Mouse (Mus musculus): ENCODE data around the gene Art4. TPM values are rescaled to one million over a fixed set of nuclear protein-coding genes. Genes with fewer than 3 reads are reported as not detected.

Art4 gene
- polyA plus RNA-seq, 1 experiment from 2014 or later, result 14.4 TPM

DNA sequence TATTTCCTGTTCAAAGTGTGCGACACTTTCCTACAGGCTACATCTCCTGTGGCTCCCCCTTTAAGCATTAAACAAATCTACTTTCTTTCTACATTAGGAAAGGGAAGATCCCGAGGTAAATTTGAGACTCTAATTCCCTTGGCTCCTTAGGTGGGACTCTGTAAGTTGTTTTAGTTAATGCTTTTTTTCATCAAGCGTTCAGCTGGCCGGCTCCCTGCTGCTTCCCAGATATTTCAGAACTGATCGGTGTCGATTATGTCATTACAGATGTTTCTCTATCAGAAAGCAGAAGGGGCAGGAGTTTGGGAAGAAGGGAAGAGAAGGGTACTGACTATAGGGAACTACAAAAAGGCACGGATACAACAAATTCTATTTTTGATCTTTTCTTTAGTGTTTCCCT is 30.4 kb downstream of the Art4 start:
- Histone ChIP-seq H3K4me3 (peak overlapping the region; percentile 73), H3K36me3 (peaks cover 31% of the 10 kb centered on the region), H3K27ac (no peak overlapping the region; the same call in 1 of the 2 replicates), H3K4me2 (peak overlapping the region; percentile 63), H3K9ac (peak overlapping the region; percentile 97), H3K27me3 (no peaks in the 10 kb centered on the region), H3K4me1 (replicated peaks) (peaks cover 6% of the 10 kb centered on the region), H3K9me3 (replicated peaks) (no peaks in the 10 kb centered on the region)
- WGBS, result 11% methylated on average over 7 of the region's 7 CpGs
- no peak for ATAC-seq (replicated peaks; ENCODE audit: insufficient number of reproducible peaks, insufficient read depth, low FRiP score, low read depth)

DNA sequence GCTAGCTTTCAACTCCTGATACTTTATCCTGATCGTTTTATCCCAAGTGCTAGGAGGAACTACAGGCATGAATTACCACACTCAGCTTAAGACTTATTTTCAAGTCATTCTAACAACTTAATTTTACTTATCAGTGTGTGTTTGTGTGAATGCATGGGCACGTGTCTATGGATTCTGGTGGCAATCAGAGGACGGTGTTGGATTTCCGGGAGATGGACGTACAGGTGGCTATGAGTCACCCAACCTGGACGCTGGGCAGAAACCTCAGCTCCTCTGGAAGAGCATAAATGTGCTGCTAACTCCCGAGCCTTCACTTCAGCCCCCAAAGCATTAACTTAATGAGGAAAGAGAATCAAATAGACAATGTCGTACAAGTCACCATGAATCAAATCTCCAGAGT is 32.5 kb downstream of the Art4 start:
- WGBS, result 89% methylated on average over 8 of the region's 8 CpGs
- Histone ChIP-seq H3K36me3 (peaks cover 52% of the 10 kb centered on the region), H3K27me3 (no peaks in the 10 kb centered on the region), H3K4me1 (replicated peaks) (peaks cover 18% of the 10 kb centered on the region), H3K4me2 (no peak overlapping the region), H3K4me3 (no peak overlapping the region), H3K9me3 (replicated peaks) (no peaks in the 10 kb centered on the region), H3K9ac (no peak overlapping the region), H3K27ac (no peak overlapping the region)
- ATAC-seq (replicated peaks; ENCODE audit: insufficient number of reproducible peaks, insufficient read depth, low FRiP score, low read depth), result no peak

DNA sequence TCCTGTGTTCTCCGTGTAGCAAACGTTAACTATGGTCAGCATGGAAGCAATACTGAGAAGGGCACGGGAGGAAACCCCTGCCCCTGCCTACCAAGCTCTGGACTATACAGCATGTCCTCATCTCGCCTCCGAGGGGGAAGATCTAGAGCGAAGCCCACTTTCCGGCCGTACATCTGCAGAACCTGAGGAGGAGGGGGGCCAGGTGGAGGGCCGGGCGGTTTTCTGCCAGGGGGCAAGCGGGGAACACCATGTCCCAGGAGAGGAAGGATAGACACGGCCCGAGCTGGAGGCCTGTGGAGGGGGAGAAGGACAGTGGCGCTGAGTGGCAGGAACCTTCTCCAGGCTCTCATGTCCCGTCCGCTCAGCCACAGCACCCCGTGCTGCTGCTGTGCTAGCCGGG is 36.4 kb downstream of the Art4 start:
- no peaks in the 10 kb centered on the region for H3K9me3 ChIP-seq (replicated peaks)
- no peak overlapping the region for H3K9ac ChIP-seq
- no peak overlapping the region for H3K4me2 ChIP-seq

DNA sequence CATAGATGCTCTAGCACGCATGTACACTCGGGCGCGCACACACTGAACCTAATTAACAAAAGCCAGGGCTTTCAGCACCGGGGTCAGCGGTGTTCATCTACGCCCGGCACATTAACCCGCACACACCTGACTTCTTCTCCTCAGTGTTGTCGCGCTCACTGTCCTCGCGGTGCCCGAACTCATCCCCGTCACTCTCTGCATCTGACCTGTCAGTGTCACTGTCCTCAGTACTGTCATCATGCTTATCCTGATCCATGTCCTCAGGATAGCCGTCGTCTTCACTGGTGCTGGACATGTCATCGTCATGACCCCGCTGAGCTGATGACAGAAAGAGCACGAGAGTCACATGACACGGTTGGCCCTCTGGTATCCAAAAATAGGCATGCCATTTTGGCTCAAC is 37.2 kb downstream of the Art4 start:
- Histone ChIP-seq H3K27ac (no peak overlapping the region), H3K27me3 (no peaks in the 10 kb centered on the region), H3K4me3 (no peak overlapping the region), H3K4me1 (replicated peaks) (peaks cover 12% of the 10 kb centered on the region; the same call in 1 of the 2 replicates), H3K36me3 (peaks cover 92% of the 10 kb centered on the region), H3K4me2 (no peak overlapping the region), H3K9me3 (replicated peaks) (no peaks in the 10 kb centered on the region), H3K9ac (no peak overlapping the region)
- ATAC-seq (replicated peaks; ENCODE audit: insufficient number of reproducible peaks, insufficient read depth, low FRiP score, low read depth), result no peak
- 78% methylated on average over 21 of the region's 21 CpGs for WGBS

More for the DNA sequence above, 36.4 kb downstream of the Art4 start:
- Histone ChIP-seq H3K27me3 (no peaks in the 10 kb centered on the region), H3K36me3 (peaks cover 89% of the 10 kb centered on the region), H3K27ac (0 out of 2 replicates have a peak overlapping the region, but pooled peaks have one; percentile 9), H3K4me1 (replicated peaks) (peaks cover 12% of the 10 kb centered on the region; the same call in 1 of the 2 replicates), H3K4me3 (no peak overlapping the region)
- WGBS, result 87% methylated on average over 18 of the region's 18 CpGs
- no peak for ATAC-seq (replicated peaks; ENCODE audit: insufficient number of reproducible peaks, insufficient read depth, low FRiP score, low read depth)

DNA sequence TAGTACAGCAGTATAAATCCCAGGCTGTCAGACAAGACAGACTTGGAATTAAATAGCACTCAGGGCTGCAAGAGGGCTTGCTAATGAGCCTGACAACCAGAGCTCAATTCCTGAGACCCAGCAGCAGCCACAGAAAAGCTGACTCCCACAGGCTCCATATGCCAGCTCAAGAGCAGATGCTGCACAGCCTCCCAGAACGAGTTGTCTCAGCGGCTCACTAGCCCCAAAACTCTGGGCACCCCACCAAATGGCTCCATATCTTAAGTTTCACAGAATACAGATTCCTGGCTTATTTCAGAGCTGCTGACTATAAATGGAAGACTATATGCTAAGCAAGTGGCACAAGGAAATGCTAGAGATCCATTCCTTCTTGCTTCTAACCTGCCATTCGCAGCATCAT is 40.0 kb downstream of the Art4 start:
- Histone ChIP-seq H3K4me2 (no peak overlapping the region), H3K4me1 (replicated peaks) (peaks cover 12% of the 10 kb centered on the region; the same call in 1 of the 2 replicates), H3K27me3 (no peaks in the 10 kb centered on the region), H3K9me3 (replicated peaks) (no peaks in the 10 kb centered on the region), H3K9ac (no peak overlapping the region), H3K4me3 (no peak overlapping the region), H3K27ac (no peak overlapping the region), H3K36me3 (peaks cover 95% of the 10 kb centered on the region)
- 96% methylated on average over 3 of the region's 3 CpGs for WGBS
- ATAC-seq (replicated peaks; ENCODE audit: insufficient number of reproducible peaks, insufficient read depth, low FRiP score, low read depth), result no peak

DNA sequence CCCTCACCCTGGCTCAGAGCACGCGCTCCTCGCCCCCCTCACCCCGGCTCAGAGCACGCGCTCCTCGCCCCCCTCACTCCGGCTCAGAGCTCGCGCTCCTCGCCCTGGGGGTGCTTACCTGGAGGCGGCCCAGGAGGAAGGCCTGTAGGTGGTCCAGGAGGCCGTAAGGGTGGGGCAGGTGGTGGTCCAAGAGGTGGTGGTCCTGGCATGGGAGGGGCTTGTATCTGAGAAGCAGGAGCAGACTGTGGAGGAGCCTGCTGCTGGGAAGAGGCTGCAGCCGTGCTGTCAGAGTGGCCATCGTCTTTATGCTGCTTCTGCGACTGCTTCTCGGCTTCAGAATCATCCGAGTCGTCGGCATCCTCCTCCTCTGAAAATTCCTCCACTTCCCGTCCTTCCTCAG is 40.7 kb downstream of the Art4 start:
- Histone ChIP-seq H3K4me1 (replicated peaks) (peaks cover 12% of the 10 kb centered on the region; the same call in 1 of the 2 replicates), H3K27me3 (no peaks in the 10 kb centered on the region), H3K9me3 (replicated peaks) (no peaks in the 10 kb centered on the region), H3K9ac (no peak overlapping the region), H3K27ac (no peak overlapping the region), H3K4me3 (no peak overlapping the region), H3K36me3 (peaks cover 94% of the 10 kb centered on the region), H3K4me2 (no peak overlapping the region)
- WGBS, result 89% methylated on average over 21 of the region's 21 CpGs
- ATAC-seq (replicated peaks; ENCODE audit: insufficient number of reproducible peaks, insufficient read depth, low FRiP score, low read depth), result no peak

DNA sequence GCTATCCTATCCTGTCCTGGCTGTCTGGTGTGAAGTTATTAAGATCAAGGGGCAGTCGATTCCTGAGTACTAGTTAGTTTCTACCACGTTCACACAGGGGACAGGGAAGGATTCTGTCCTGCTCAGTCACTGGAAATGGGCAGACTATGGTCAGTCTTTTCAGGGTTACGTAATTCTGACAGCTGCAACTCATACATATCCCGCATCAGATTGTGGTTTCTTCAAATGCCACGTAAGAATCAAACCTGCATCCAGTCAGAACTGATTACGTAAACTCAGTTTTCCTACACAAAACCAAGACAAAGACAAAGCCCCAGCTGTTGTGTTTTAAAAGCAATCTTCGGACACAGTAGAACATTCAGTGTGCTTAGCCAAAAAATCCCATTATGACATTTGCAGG is 42.2 kb downstream of the Art4 start:
- Histone ChIP-seq H3K4me3 (no peak overlapping the region), H3K9me3 (replicated peaks) (no peaks in the 10 kb centered on the region), H3K27me3 (no peaks in the 10 kb centered on the region), H3K4me2 (no peak overlapping the region), H3K9ac (no peak overlapping the region), H3K36me3 (peaks cover 79% of the 10 kb centered on the region), H3K4me1 (replicated peaks) (peaks cover 4% of the 10 kb centered on the region; the same call in 1 of the 2 replicates), H3K27ac (no peak overlapping the region)
- 96% methylated on average over 7 of the region's 7 CpGs for WGBS
- no peak for ATAC-seq (replicated peaks; ENCODE audit: insufficient number of reproducible peaks, insufficient read depth, low FRiP score, low read depth)

DNA sequence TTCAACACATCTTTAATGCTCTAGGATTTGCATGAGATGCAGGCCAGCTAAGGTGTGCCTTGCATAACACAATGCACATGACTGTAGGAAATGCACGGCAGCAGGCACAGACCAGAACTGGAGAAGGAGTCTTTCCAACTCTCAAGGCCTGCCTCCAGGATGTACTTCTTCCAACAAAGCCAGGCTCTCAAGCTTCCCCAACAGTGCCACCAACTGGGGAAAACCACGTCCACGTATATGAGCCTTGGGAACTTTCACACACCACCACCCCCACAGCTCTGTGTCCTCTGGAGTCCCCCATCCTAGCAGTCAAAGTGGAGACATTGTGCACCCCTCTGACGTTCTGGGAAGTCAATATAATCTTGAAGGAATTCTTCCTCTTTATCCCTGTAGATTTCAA is 44.4 kb downstream of the Art4 start:
- Histone ChIP-seq H3K4me3 (no peak overlapping the region), H3K36me3 (peaks cover 57% of the 10 kb centered on the region), H3K9me3 (replicated peaks) (no peaks in the 10 kb centered on the region), H3K27me3 (no peaks in the 10 kb centered on the region), H3K27ac (no peak overlapping the region), H3K4me1 (replicated peaks) (peaks cover 12% of the 10 kb centered on the region), H3K4me2 (no peak overlapping the region), H3K9ac (no peak overlapping the region)
- 39% methylated on average over 4 of the region's 4 CpGs for WGBS
- ATAC-seq (replicated peaks; ENCODE audit: insufficient number of reproducible peaks, insufficient read depth, low FRiP score, low read depth), result no peak

DNA sequence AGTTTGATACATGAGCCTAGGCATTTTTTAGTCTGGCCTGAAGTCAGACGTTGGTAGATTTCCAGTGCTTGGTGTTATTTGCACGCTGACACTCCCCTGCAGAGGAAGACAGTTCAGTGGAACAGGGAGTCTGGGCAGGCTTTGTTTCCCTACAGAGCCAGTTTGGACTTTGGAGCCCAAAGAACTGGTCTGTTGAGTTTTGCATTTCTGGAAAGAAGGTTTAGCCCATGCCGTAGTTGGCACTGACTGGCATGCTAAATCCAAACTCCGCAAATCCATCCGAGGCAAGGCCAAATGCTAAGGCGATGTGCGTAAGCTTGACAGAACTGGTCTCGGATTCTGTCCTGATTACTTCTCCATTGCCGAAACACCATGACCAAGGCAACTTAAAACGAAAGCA is 46.3 kb downstream of the Art4 start:
- Histone ChIP-seq H3K4me2 (no peak overlapping the region), H3K4me1 (replicated peaks) (peaks cover 18% of the 10 kb centered on the region), H3K4me3 (no peak overlapping the region), H3K9ac (no peak overlapping the region), H3K9me3 (replicated peaks) (no peaks in the 10 kb centered on the region), H3K27ac (no peak overlapping the region), H3K36me3 (peaks cover 39% of the 10 kb centered on the region), H3K27me3 (no peaks in the 10 kb centered on the region)
- WGBS, result 83% methylated on average over 10 of the region's 10 CpGs
- no peak for ATAC-seq (replicated peaks; ENCODE audit: insufficient number of reproducible peaks, insufficient read depth, low FRiP score, low read depth)

DNA sequence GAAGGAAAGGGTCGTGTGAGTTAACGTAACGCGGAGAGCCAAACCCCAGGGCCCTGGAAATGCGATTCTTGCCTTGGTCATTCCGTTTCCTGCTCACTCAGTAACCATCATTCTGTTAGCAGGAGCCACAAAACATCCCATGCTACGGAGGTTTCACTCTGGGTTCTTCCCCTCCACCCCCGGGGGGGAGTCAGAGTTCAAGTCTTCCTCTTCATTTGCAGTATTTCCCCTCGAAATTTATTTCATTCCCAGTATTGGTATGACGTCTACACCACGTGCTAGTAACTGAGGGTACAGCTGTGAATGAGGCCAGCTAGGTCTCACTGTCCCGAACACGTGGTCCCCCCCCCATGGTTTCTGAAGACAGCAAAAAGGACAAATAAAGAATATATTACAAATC is 47.9 kb downstream of the Art4 start:
- WGBS, result 65% methylated on average over 13 of the region's 13 CpGs
- Histone ChIP-seq H3K9ac (peak overlapping the region; percentile 72; the same call in 1 of the 2 replicates), H3K27me3 (no peaks in the 10 kb centered on the region), H3K4me1 (replicated peaks) (peaks cover 23% of the 10 kb centered on the region), H3K9me3 (replicated peaks) (no peaks in the 10 kb centered on the region), H3K4me2 (peak overlapping the region; percentile 94), H3K27ac (no peak overlapping the region), H3K36me3 (peaks cover 26% of the 10 kb centered on the region), H3K4me3 (peak overlapping the region; percentile 78)
- ATAC-seq (replicated peaks; ENCODE audit: insufficient number of reproducible peaks, insufficient read depth, low FRiP score, low read depth), result no peak

DNA sequence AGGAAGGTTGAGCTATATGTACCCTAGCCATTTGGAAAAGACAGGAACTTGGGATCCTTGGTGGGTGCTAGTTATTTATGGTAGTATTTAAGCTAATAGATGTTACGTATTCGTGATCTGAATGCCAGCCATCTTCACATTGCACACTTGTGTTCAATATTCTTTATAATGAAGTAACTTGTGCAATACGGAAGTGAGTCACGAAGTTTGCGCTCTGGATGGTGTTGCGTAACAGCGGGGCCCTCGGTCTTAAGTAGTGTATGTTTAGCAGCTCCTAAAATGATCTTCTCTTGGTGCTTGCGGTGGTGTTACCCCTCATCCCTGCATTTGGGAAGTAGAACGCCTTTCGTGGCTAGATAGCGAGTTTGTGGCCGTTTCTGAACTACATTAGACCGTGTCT is 48.5 kb downstream of the Art4 start:
- no peak for ATAC-seq (replicated peaks; ENCODE audit: insufficient number of reproducible peaks, insufficient read depth, low FRiP score, low read depth)
- H3K9ac ChIP-seq, result peak overlapping the region; percentile 72
- H3K27ac ChIP-seq, result peak overlapping the region; percentile 64
- no peaks in the 10 kb centered on the region for H3K27me3 ChIP-seq
- H3K4me1 ChIP-seq (replicated peaks), result peaks cover 24% of the 10 kb centered on the region
- no peaks in the 10 kb centered on the region for H3K9me3 ChIP-seq (replicated peaks)
- H3K36me3 ChIP-seq, result peaks cover 20% of the 10 kb centered on the region
- WGBS, result 19% methylated on average over 14 of the region's 14 CpGs
- H3K4me3 ChIP-seq, result peak overlapping the region; percentile 78
- H3K4me2 ChIP-seq, result peak overlapping the region; percentile 94

DNA sequence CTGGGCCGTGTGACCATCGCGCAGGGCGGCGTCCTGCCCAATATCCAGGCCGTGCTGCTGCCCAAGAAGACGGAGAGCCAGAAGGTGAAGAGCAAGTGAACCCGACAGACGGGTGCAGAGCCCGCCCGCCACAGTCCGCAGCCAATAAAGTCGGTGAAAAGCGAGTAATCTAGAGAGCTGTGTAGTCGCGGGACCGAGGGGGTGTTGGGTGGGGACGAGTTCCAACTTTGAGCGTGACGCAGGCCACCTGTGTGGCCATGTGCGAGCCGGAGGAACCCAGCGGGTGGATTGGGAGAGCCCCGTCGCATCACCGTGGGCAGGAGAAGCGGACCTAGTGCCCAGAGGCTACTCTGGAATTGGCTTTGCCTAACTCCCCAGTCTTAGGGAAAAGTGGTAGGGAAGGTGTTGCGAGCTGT is 48.9 kb downstream of the Art4 start:
- peak overlapping the region; percentile 64 for H3K27ac ChIP-seq
- no peaks in the 10 kb centered on the region for H3K9me3 ChIP-seq (replicated peaks)
- 0 out of 2 replicates have a peak, but pooled peaks have one; percentile 2 for ATAC-seq (replicated peaks; ENCODE audit: insufficient number of reproducible peaks, insufficient read depth, low FRiP score, low read depth)

More for the DNA sequence above, 48.9 kb downstream of the Art4 start:
- Histone ChIP-seq H3K4me2 (peak overlapping the region; percentile 94), H3K27me3 (no peaks in the 10 kb centered on the region), H3K4me1 (replicated peaks) (peaks cover 24% of the 10 kb centered on the region), H3K9ac (peak overlapping the region; percentile 72), H3K36me3 (peaks cover 16% of the 10 kb centered on the region), H3K4me3 (peak overlapping the region; percentile 78)
- WGBS, result under 1% methylated on average over 28 of the region's 28 CpGs
